Mouse (Mus musculus) megakaryocyte, embryonic 14.5 days (primary cell): ENCODE data around the gene Dda1. TPM values are rescaled to one million over a fixed set of nuclear protein-coding genes. Genes with fewer than 3 reads are reported as not detected.
"Not testable (repeated sequence)": the region's sequence is repeated elsewhere in the genome, so short reads cannot be mapped to it uniquely, and the experiment has no call there.

Experiments used
- H3K27me3 ChIP-seq: replicated peaks from 2 replicates; pipeline ENCODE3; 2012; ENCODE audit warnings: inconsistent platforms
- H3K36me3 ChIP-seq: replicated peaks from 2 replicates; pipeline ENCODE3; 2012; ENCODE audit warnings: low read length, inconsistent platforms, mixed read lengths
- H3K4me1 ChIP-seq: 2 replicates; pipeline ENCODE4 v1.6.1; 2012; ENCODE audit warnings: inconsistent platforms
- H3K4me3 ChIP-seq: replicated peaks from 2 replicates; pipeline ENCODE3; 2012; ENCODE audit warnings: moderate library complexity, mild to moderate bottlenecking, inconsistent platforms
- H3K9me3 ChIP-seq: 2 replicates; pipeline ENCODE4 v1.6.1; 2012; ENCODE audit warnings: inconsistent platforms
- FLI1 ChIP-seq: IDR thresholded peaks from 2 replicates; pipeline ENCODE4 v1.6.1; 2012; ENCODE audit warnings: low read length, inconsistent platforms, mixed read lengths
- GATA1 ChIP-seq: IDR thresholded peaks from 3 replicates; pipeline ENCODE4 v1.6.1; 2012; ENCODE audit warnings: mixed read lengths, low read length, inconsistent platforms, borderline replicate concordance
- polyA plus RNA-seq: library from polyadenylated mRNA; stranded (reverse); fragments of >175 nt; gene quantifications from 2 replicates; pipeline ENCODE4 v1.2.3, GENCODE M21; 2012; ENCODE audit warnings: low replicate concordance; ENCODE audit not compliant: insufficient read depth

Gene Dda1
- 346 and 1,390 TPM in 2 replicates for polyA plus RNA-seq

GRCm38 (mm10) chr8:71468916-71469315 lies at the start of gene Dda1:
Gene Dda1 (plus strand): TSS chr8:71469199.
- Histone ChIP-seq H3K27me3 (no peaks in the 10 kb centered on the region), H3K36me3 (peaks cover 56% of the 10 kb centered on the region), H3K9me3 (no peaks in the 10 kb centered on the region), H3K4me3 (peak within 1 kb of the TSS; percentile 96), H3K4me1 (peaks cover 56% of the 10 kb centered on the region)
- no peak for TF ChIP-seq GATA1
- TF ChIP-seq FLI1: no peak

DNA sequence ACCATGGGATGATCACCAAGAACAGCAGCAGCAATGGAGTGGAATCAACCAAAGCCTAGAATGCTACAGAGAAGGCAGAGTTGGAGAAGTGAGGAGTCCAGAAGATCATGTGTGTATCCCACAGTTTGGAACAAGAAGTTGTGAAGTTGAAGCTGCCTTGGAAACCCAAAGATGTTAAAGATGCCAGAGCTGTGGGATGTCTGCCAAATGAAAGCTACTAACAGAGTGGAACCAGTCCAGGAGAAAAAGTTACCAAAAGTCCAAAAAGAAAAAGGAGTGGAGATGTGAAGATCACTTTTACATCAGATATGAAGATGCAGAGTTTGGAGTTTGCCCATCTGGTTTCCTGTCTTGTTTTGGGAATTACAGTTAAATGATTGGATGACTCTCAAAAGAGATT lies 46.9 kb upstream of the Dda1 start:
- TF ChIP-seq FLI1 (no peak), GATA1 (no peak)
- Histone ChIP-seq H3K36me3 (no peaks in the 10 kb centered on the region), H3K4me1 (peaks cover 3% of the 10 kb centered on the region; the same call in 1 of the 2 replicates), H3K27me3 (peaks cover 6% of the 10 kb centered on the region), H3K4me3 (no peak overlapping the region), H3K9me3 (peaks cover 50% of the 10 kb centered on the region)

DNA sequence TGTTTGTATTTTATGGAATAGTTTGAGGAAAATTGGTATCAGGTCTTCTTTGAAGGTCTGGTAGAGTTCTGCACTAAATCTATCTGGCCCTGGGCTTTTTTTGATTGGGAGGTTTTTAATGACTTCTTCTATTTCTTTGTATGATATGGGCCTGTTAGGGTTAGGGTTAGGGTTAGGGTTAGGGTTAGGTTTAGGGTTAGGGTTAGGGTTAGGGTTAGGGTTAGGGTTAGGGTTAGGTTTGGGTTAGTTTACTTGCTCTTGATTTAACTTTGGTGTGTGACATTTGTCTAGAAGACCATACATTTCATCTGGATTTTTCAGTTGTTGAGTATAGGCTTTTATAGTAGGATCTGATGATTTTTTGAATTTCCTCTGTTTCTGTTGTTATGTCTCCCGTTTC lies 36.1 kb upstream of the Dda1 start:
- not testable (repeated sequence) for H3K4me1 ChIP-seq, H3K27me3 ChIP-seq, H3K4me3 ChIP-seq, H3K9me3 ChIP-seq, H3K36me3 ChIP-seq

- no peak for TF ChIP-seq FLI1
- TF ChIP-seq GATA1: no peak
- no peak overlapping the region for H3K4me3 ChIP-seq
- H3K27me3 ChIP-seq: peaks cover 12% of the 10 kb centered on the region
- no peaks in the 10 kb centered on the region for H3K36me3 ChIP-seq
- 0 out of 2 replicates have a peak, but pooled peaks cover 2% of the 10 kb centered on the region for H3K4me1 ChIP-seq
- no peaks in the 10 kb centered on the region for H3K9me3 ChIP-seq
Observed at GRCm38 (mm10) chr8:71437041-71437440, 32.0 kb upstream of the Dda1 start.

DNA sequence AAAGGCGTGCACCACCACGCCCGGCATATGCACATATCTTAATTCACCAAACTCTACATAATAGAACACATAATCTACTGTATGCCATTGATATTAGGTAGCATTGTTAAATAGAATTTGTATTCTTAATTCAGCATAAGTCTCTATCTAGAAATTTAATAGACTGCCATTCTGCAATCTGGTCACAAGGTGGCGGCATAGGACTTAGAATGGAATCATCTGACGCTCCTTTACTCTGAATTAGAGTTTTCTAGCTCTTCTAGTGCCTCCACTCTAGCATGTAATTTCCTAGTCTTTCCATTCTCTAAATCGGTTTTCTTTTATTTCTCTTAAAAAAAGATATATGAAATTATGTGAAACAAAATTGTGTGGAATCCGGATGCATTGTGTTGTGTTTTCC lies 27.6 kb upstream of the Dda1 start:
- Histone ChIP-seq H3K27me3 (peaks cover 31% of the 10 kb centered on the region), H3K36me3 (no peaks in the 10 kb centered on the region), H3K9me3 (no peaks in the 10 kb centered on the region), H3K4me3 (no peak overlapping the region), H3K4me1 (peaks cover 6% of the 10 kb centered on the region; the same call in 1 of the 2 replicates)
- TF ChIP-seq GATA1: no peak
- TF ChIP-seq FLI1: no peak

- Histone ChIP-seq H3K27me3 (peaks cover 31% of the 10 kb centered on the region), H3K4me1 (peaks cover 6% of the 10 kb centered on the region; the same call in 1 of the 2 replicates), H3K4me3 (no peak overlapping the region), H3K9me3 (peaks cover 5% of the 10 kb centered on the region; the same call in 1 of the 2 replicates), H3K36me3 (no peaks in the 10 kb centered on the region)
- TF ChIP-seq GATA1: no peak
- no peak for TF ChIP-seq FLI1
Observed at GRCm38 (mm10) chr8:71445096-71445495, 23.9 kb upstream of the Dda1 start.

DNA sequence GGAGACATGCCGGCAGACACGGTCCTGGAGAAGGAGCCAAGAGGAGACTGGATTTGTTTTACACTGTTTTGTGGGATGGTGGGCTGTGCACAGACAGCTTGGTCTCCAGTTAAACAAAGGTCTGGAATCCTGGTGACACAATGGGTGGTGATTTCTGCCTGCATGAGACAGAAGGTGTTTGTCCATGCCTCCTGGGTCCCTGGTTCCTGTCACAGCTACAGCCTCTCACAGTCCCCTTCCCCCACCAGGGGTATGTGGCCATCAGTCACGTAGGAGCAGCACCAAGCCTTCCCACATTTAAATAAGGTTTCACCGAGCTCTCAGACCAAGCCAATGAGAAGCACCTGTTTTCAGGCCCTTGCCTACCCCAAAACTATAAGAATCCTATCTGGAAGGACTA lies 17.7 kb upstream of the Dda1 start:
- Histone ChIP-seq H3K27me3 (peaks cover 47% of the 10 kb centered on the region), H3K4me1 (peaks cover 3% of the 10 kb centered on the region; the same call in 1 of the 2 replicates), H3K36me3 (no peaks in the 10 kb centered on the region), H3K4me3 (no peak overlapping the region), H3K9me3 (peaks cover 7% of the 10 kb centered on the region; the same call in 1 of the 2 replicates)
- TF ChIP-seq FLI1 (no peak), GATA1 (no peak)

- H3K4me3 ChIP-seq: no peak overlapping the region
- H3K36me3 ChIP-seq: peaks cover under 1% of the 10 kb centered on the region
- peaks cover 47% of the 10 kb centered on the region for H3K27me3 ChIP-seq
- peaks cover 4% of the 10 kb centered on the region for H3K4me1 ChIP-seq
- peaks cover 7% of the 10 kb centered on the region; the same call in 1 of the 2 replicates for H3K9me3 ChIP-seq
- TF ChIP-seq FLI1 (no peak), GATA1 (no peak)
Observed at GRCm38 (mm10) chr8:71451777-71452176, 17.2 kb upstream of the Dda1 start.

DNA sequence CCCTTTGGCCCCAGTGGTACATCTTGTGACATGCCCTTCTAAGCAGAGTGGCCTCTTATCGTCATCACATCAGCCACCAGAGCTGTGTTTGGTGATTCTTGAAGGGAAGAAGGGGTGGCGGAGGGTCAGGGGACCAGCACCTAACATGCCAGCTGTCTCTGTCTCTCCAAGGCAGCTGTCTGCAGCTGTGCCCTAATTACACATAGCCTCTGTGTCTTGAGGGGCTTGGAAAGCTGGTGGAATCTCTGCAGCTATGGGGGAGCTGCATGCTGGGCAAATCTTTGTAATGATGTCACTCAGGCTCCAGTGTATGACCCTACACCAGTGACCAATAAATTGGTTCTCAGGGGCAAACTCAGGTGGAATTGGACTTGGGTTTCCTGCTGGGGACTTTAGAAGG lies 16.3 kb upstream of the Dda1 start:
- TF ChIP-seq FLI1: no peak
- TF ChIP-seq GATA1: no peak
- Histone ChIP-seq H3K4me1 (peaks cover 13% of the 10 kb centered on the region), H3K36me3 (peaks cover 9% of the 10 kb centered on the region), H3K4me3 (no peak overlapping the region), H3K9me3 (peaks cover 7% of the 10 kb centered on the region; the same call in 1 of the 2 replicates), H3K27me3 (peaks cover 43% of the 10 kb centered on the region)

GRCm38 (mm10) chr8:71454668-71455067 lies 14.3 kb upstream of the Dda1 start:
- Histone ChIP-seq H3K36me3 (peaks cover 27% of the 10 kb centered on the region), H3K9me3 (peaks cover 6% of the 10 kb centered on the region; the same call in 1 of the 2 replicates), H3K27me3 (peaks cover 47% of the 10 kb centered on the region), H3K4me1 (peaks cover 26% of the 10 kb centered on the region), H3K4me3 (no peak overlapping the region)
- no peak for TF ChIP-seq FLI1

DNA sequence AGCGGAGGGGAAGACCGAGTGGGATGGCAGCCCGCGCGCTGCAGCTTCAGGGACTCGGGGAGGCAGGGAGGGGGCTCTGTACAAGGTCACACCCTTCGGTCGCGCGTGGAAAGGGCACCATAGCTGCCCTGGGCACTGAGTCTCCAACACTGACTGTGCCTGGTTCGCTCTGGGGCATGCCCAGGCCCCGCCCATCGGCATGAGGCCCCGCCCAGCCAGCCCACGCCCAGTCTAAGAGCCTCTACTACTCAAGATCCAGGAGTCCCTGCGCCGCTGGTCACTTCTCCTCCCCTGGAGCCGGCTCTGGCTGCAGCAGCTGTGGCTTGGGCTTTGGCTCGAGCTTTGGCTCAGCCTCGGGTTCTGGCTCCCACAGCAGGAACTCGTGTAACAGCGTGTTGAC lies 12.1 kb upstream of the Dda1 start:
- Histone ChIP-seq H3K9me3 (no peaks in the 10 kb centered on the region), H3K36me3 (peaks cover 44% of the 10 kb centered on the region), H3K4me3 (no peak overlapping the region), H3K27me3 (peaks cover 37% of the 10 kb centered on the region), H3K4me1 (peaks cover 31% of the 10 kb centered on the region)
- no peak for TF ChIP-seq GATA1
- no peak for TF ChIP-seq FLI1
